Mouse (Mus musculus): ENCODE results near the gene Stox1. TPM values are rescaled to one million over a fixed set of nuclear protein-coding genes. Genes with fewer than 3 reads are reported as not detected.
A peak's percentile ranks its signal among the peaks of the same experiment; 100 is the strongest.
"Not testable (repeated sequence)": the region's sequence is repeated elsewhere in the genome, so short reads cannot be mapped to it uniquely, and the experiment has no call there.

Stox1 gene
- 2.1 and 2.4 TPM in 2 replicates for polyA plus RNA-seq (2015; fragmentation: Nextera tagmentation; extraction: Ambion mirVana)

GRCm38 (mm10) chr10:62725771-62726687 is at the start of gene Stox1:
Gene Stox1 (minus strand): TSS chr10:62726128.
- Histone ChIP-seq H3K4me1 (ENCODE audit: insufficient read depth, low read length) (peaks cover 3% of the 10 kb centered on the region; the same call in 1 of the 2 replicates), H3K9me3 (ENCODE audit: low read length) (no peaks in the 10 kb centered on the region), H3K27ac (ENCODE audit: low read length) (no peak within 1 kb of the TSS), H3K4me3 (ENCODE audit: low read length) (peak within 1 kb of the TSS; percentile 61), H3K36me3 (ENCODE audit: insufficient read depth, low read length) (no peaks in the 10 kb centered on the region), H3K9ac (replicated peaks; ENCODE audit: low read length) (peak within 1 kb of the TSS; percentile 67), H3K4me2 (replicated peaks; ENCODE audit: low read depth, low read length) (peak within 1 kb of the TSS; percentile 62), H3K27me3 (ENCODE audit: insufficient read depth, low read length) (peaks cover 11% of the 10 kb centered on the region; the same call in 1 of the 2 replicates)
- WGBS, result 1% methylated on average over 63 of the region's 85 CpGs
- ATAC-seq (ENCODE audit: low FRiP score, low TSS enrichment), result peak; percentile 88

GRCm38 (mm10) chr10:62750781-62751180 is 24.9 kb upstream of the Stox1 start:
- H3K36me3 ChIP-seq (ENCODE audit: insufficient read depth, low read length), result peaks cover 66% of the 10 kb centered on the region
- no peak overlapping the region for H3K9ac ChIP-seq (replicated peaks; ENCODE audit: low read length)
- no peak overlapping the region for H3K4me2 ChIP-seq (replicated peaks; ENCODE audit: low read depth, low read length)
- no peak overlapping the region for H3K27ac ChIP-seq (ENCODE audit: low read length)
- ATAC-seq (ENCODE audit: low FRiP score, low TSS enrichment), result no peak
- 80% methylated on average over 6 of the region's 6 CpGs for WGBS
- H3K9me3 ChIP-seq (ENCODE audit: low read length), result no peaks in the 10 kb centered on the region
- H3K27me3 ChIP-seq (ENCODE audit: insufficient read depth, low read length), result no peaks in the 10 kb centered on the region
- H3K4me1 ChIP-seq (ENCODE audit: insufficient read depth, low read length), result no peaks in the 10 kb centered on the region
- no peak overlapping the region for H3K4me3 ChIP-seq (ENCODE audit: low read length)

- WGBS, result 89% methylated on average over 4 of the region's 4 CpGs
- Histone ChIP-seq H3K4me3 (ENCODE audit: low read length) (no peak overlapping the region), H3K27ac (ENCODE audit: low read length) (no peak overlapping the region), H3K4me1 (ENCODE audit: insufficient read depth, low read length) (no peaks in the 10 kb centered on the region), H3K36me3 (ENCODE audit: insufficient read depth, low read length) (peaks cover 36% of the 10 kb centered on the region), H3K4me2 (replicated peaks; ENCODE audit: low read depth, low read length) (no peak overlapping the region), H3K9ac (replicated peaks; ENCODE audit: low read length) (no peak overlapping the region), H3K27me3 (ENCODE audit: insufficient read depth, low read length) (no peaks in the 10 kb centered on the region), H3K9me3 (ENCODE audit: low read length) (no peaks in the 10 kb centered on the region)
- no peak for ATAC-seq (ENCODE audit: low FRiP score, low TSS enrichment)
Measured at GRCm38 (mm10) chr10:62739961-62740737, 14.2 kb upstream of the Stox1 start.

GRCm38 (mm10) chr10:62736965-62737688 is 11.2 kb upstream of the Stox1 start:
- Histone ChIP-seq H3K27me3 (ENCODE audit: insufficient read depth, low read length) (no peaks in the 10 kb centered on the region), H3K4me2 (replicated peaks; ENCODE audit: low read depth, low read length) (no peak overlapping the region), H3K4me1 (ENCODE audit: insufficient read depth, low read length) (no peaks in the 10 kb centered on the region), H3K27ac (ENCODE audit: low read length) (no peak overlapping the region), H3K4me3 (ENCODE audit: low read length) (no peak overlapping the region), H3K9me3 (ENCODE audit: low read length) (no peaks in the 10 kb centered on the region), H3K9ac (replicated peaks; ENCODE audit: low read length) (no peak overlapping the region), H3K36me3 (ENCODE audit: insufficient read depth, low read length) (peaks cover 18% of the 10 kb centered on the region)
- peak; percentile 27; the same call in 1 of the 2 replicates for ATAC-seq (ENCODE audit: low FRiP score, low TSS enrichment)
- WGBS, result 35% methylated on average over 4 of the region's 4 CpGs

- H3K9ac ChIP-seq (replicated peaks; ENCODE audit: low read length), result no peak overlapping the region
- no peaks in the 10 kb centered on the region for H3K27me3 ChIP-seq (ENCODE audit: insufficient read depth, low read length)
- ATAC-seq (ENCODE audit: low FRiP score, low TSS enrichment), result no peak
- no peak overlapping the region for H3K27ac ChIP-seq (ENCODE audit: low read length)
- WGBS, result 66% methylated on average over 10 of the region's 10 CpGs
- no peaks in the 10 kb centered on the region for H3K9me3 ChIP-seq (ENCODE audit: low read length)
- no peaks in the 10 kb centered on the region for H3K36me3 ChIP-seq (ENCODE audit: insufficient read depth, low read length)
- H3K4me2 ChIP-seq (replicated peaks; ENCODE audit: low read depth, low read length), result no peak overlapping the region
- H3K4me3 ChIP-seq (ENCODE audit: low read length), result no peak overlapping the region
- H3K4me1 ChIP-seq (ENCODE audit: insufficient read depth, low read length), result no peaks in the 10 kb centered on the region
Measured at GRCm38 (mm10) chr10:62730826-62731225, 4.9 kb upstream of the Stox1 start.

- H3K27me3 ChIP-seq (ENCODE audit: insufficient read depth, low read length), result peaks cover 11% of the 10 kb centered on the region; the same call in 1 of the 2 replicates
- 6% methylated on average over 7 of the region's 7 CpGs for WGBS
Measured at GRCm38 (mm10) chr10:62724936-62725335, 992 bp downstream of the Stox1 start.

GRCm38 (mm10) chr10:62722701-62723100 is 3.2 kb downstream of the Stox1 start:
- 30% methylated on average over 4 of the region's 4 CpGs for WGBS
- Histone ChIP-seq H3K4me2 (replicated peaks; ENCODE audit: low read depth, low read length) (no peak overlapping the region), H3K27ac (ENCODE audit: low read length) (no peak overlapping the region), H3K9ac (replicated peaks; ENCODE audit: low read length) (no peak overlapping the region), H3K27me3 (ENCODE audit: insufficient read depth, low read length) (peaks cover 11% of the 10 kb centered on the region; the same call in 1 of the 2 replicates), H3K36me3 (ENCODE audit: insufficient read depth, low read length) (no peaks in the 10 kb centered on the region), H3K9me3 (ENCODE audit: low read length) (no peaks in the 10 kb centered on the region), H3K4me1 (ENCODE audit: insufficient read depth, low read length) (peaks cover 3% of the 10 kb centered on the region; the same call in 1 of the 2 replicates), H3K4me3 (ENCODE audit: low read length) (no peak overlapping the region)
- no peak for ATAC-seq (ENCODE audit: low FRiP score, low TSS enrichment)

More at GRCm38 (mm10) chr10:62724936-62725335, 992 bp downstream of the Stox1 start:
- ATAC-seq (ENCODE audit: low FRiP score, low TSS enrichment), result no peak
- H3K4me1 ChIP-seq (ENCODE audit: insufficient read depth, low read length), result peaks cover 3% of the 10 kb centered on the region; the same call in 1 of the 2 replicates
- no peaks in the 10 kb centered on the region for H3K36me3 ChIP-seq (ENCODE audit: insufficient read depth, low read length)
- peak overlapping the region; percentile 62 for H3K4me2 ChIP-seq (replicated peaks; ENCODE audit: low read depth, low read length)
- H3K27ac ChIP-seq (ENCODE audit: low read length), result no peak overlapping the region
- no peaks in the 10 kb centered on the region for H3K9me3 ChIP-seq (ENCODE audit: low read length)
- no peak overlapping the region for H3K9ac ChIP-seq (replicated peaks; ENCODE audit: low read length)
- peak overlapping the region; percentile 61; the same call in 1 of the 2 replicates for H3K4me3 ChIP-seq (ENCODE audit: low read length)

- WGBS, result 86% methylated on average over 7 of the region's 8 CpGs
- H3K9ac ChIP-seq (replicated peaks; ENCODE audit: low read length); H3K9me3 ChIP-seq (ENCODE audit: low read length); H3K4me2 ChIP-seq (replicated peaks; ENCODE audit: low read depth, low read length); H3K27ac ChIP-seq (ENCODE audit: low read length); H3K4me3 ChIP-seq (ENCODE audit: low read length); H3K4me1 ChIP-seq (ENCODE audit: insufficient read depth, low read length); H3K36me3 ChIP-seq (ENCODE audit: insufficient read depth, low read length); ATAC-seq (ENCODE audit: low FRiP score, low TSS enrichment): not testable (repeated sequence)
- peaks cover 11% of the 10 kb centered on the region; the same call in 1 of the 2 replicates for H3K27me3 ChIP-seq (ENCODE audit: insufficient read depth, low read length)
Measured at GRCm38 (mm10) chr10:62720574-62720973, 5.4 kb downstream of the Stox1 start.

- Histone ChIP-seq H3K27me3 (ENCODE audit: insufficient read depth, low read length) (no peaks in the 10 kb centered on the region), H3K36me3 (ENCODE audit: insufficient read depth, low read length) (no peaks in the 10 kb centered on the region), H3K9me3 (ENCODE audit: low read length) (0 out of 2 replicates have a peak, but pooled peaks cover 3% of the 10 kb centered on the region), H3K4me3 (ENCODE audit: low read length) (no peak overlapping the region), H3K4me1 (ENCODE audit: insufficient read depth, low read length) (peaks cover 4% of the 10 kb centered on the region; the same call in 1 of the 2 replicates), H3K27ac (ENCODE audit: low read length) (no peak overlapping the region), H3K4me2 (replicated peaks; ENCODE audit: low read depth, low read length) (no peak overlapping the region), H3K9ac (replicated peaks; ENCODE audit: low read length) (no peak overlapping the region)
- ATAC-seq (ENCODE audit: low FRiP score, low TSS enrichment), result no peak
- 40% methylated on average over 10 of the region's 10 CpGs for WGBS
Measured at GRCm38 (mm10) chr10:62713457-62713856, 12.5 kb downstream of the Stox1 start.

Data from kidney, embryonic 16.5 days (tissue).